Mouse (Mus musculus) MEL (cell line): ENCODE results near the gene Cdkn1b.

ENCODE experiments used
- CHD2 ChIP-seq: IDR thresholded peaks from 2 replicates; pipeline ENCODE4 v1.6.1; 2011; ENCODE audit warnings: low read length, improper control_type of control experiment
- CTCF ChIP-seq, 3 experiments: IDR thresholded peaks in 2 of 3; conservative IDR thresholded peaks in 1 of 3; 2 replicates each; pipeline ENCODE4 v1.5.1; 2011 to 2012; ENCODE audit warnings: low read length in 3 of 3, low read depth in 2 of 3, mild to moderate bottlenecking in 2 of 3, improper control_type of control experiment in 1 of 3, inconsistent platforms in 1 of 3, mixed read lengths in 1 of 3, moderate library complexity in 1 of 3; ENCODE audit not compliant: control insufficient read depth in 1 of 3, insufficient read depth in 1 of 3, poor library complexity in 1 of 3, severe bottlenecking in 1 of 3
- MYB ChIP-seq: IDR thresholded peaks from 2 replicates; pipeline ENCODE4 v1.6.1; 2011; ENCODE audit warnings: mild to moderate bottlenecking, low read depth, low read length, improper control_type of control experiment
- NELFE ChIP-seq: IDR thresholded peaks from 2 replicates; pipeline ENCODE4 v1.6.1; 2011; ENCODE audit warnings: low read depth, low read length, improper control_type of control experiment
- TBP ChIP-seq: IDR thresholded peaks from 2 replicates; pipeline ENCODE4 v1.8.0; 2011; ENCODE audit warnings: low read depth, low read length, improper control_type of control experiment

GRCm38 (mm10) chr6:134885515-134885914 is 34.7 kb upstream of the Cdkn1b start:
- TF ChIP-seq CHD2 (no peak), TBP (no peak), NELFE (no peak), CTCF (IDR thresholded peaks at IDR 0.05 in 2 of 3, conservative IDR thresholded peaks at IDR 0.05 in 1 of 3; ENCODE audit: control insufficient read depth in 1 of 3, insufficient read depth in 1 of 3, low read depth in 2 of 3, low read length in 3 of 3, poor library complexity in 1 of 3, severe bottlenecking in 1 of 3) (no peak), MYB (no peak)
